Mouse (Mus musculus) lung, embryonic 15.5 days (tissue): Measurements from ENCODE around the gene Brf1. TPM values are rescaled to one million over a fixed set of nuclear protein-coding genes. Genes with fewer than 3 reads are reported as not detected.
A peak's percentile ranks its signal among the peaks of the same experiment; 100 is the strongest.

Source experiments
- ATAC-seq: fragments of 200-750 bp; cut with Nextera tagmentation; 2 replicates; pipeline ENCODE4 v1.8.0; 2017; ENCODE audit warnings: moderate number of reproducible peaks, borderline replicate concordance; ENCODE audit not compliant: low FRiP score, low TSS enrichment; ENCODE audit errors: extremely low read depth
- H3K27ac ChIP-seq: fragments of 300-500 bp; sonication (generic); 2 replicates; pipeline ENCODE4 v1.5.1; 2015; ENCODE audit warnings: moderate library complexity, mild to moderate bottlenecking, inconsistent platforms
- H3K27me3 ChIP-seq: fragments of 300-500 bp; sonication (generic); 2 replicates; pipeline ENCODE4 v1.6.1; 2015; ENCODE audit warnings: inconsistent platforms
- H3K36me3 ChIP-seq: fragments of 300-500 bp; sonication (generic); 2 replicates; pipeline ENCODE4 v1.6.1; 2015; ENCODE audit warnings: inconsistent platforms
- H3K4me1 ChIP-seq: fragments of 300-500 bp; sonication (generic); 2 replicates; pipeline ENCODE4 v1.6.1; 2015; ENCODE audit warnings: inconsistent platforms
- H3K4me2 ChIP-seq: fragments of 300-500 bp; sonication (generic); 2 replicates; pipeline ENCODE4 v1.6.1; 2015; ENCODE audit warnings: inconsistent platforms, mild to moderate bottlenecking, moderate library complexity
- H3K4me3 ChIP-seq: fragments of 300-500 bp; sonication (generic); 2 replicates; pipeline ENCODE4 v1.5.1; 2015; ENCODE audit warnings: mild to moderate bottlenecking, inconsistent platforms
- H3K9ac ChIP-seq: fragments of 300-500 bp; sonication (generic); 2 replicates; pipeline ENCODE4 v1.6.1; 2015; ENCODE audit warnings: inconsistent platforms
- H3K9me3 ChIP-seq: fragments of 300-500 bp; sonication (generic); 2 replicates; pipeline ENCODE4 v1.6.1; 2016; ENCODE audit warnings: inconsistent platforms
- whole genome bisulfite sequencing: fragments of 180-500 bp; shearing (Covaris S2); methylation state at CpG from one replicate; pipeline ENCODE4 v1.1.7; 2015; 5-methylcytosine and 5-hydroxymethylcytosine counted together
- polyA plus RNA-seq: library from polyadenylated mRNA; unstranded; fragments of >200 nt; fragmentation: Nextera tagmentation; extraction: Ambion mirVana; gene quantifications from 2 replicates; pipeline ENCODE4 v1.2.1, GENCODE M21; 2015

Gene Brf1
- polyA plus RNA-seq, 1 experiment from 2014 or later: 63.3 TPM

- no peaks in the 10 kb centered on the region for H3K36me3 ChIP-seq
- no peaks in the 10 kb centered on the region for H3K9me3 ChIP-seq
- 69% methylated on average over 11 of the region's 11 CpGs for WGBS
- no peak overlapping the region for H3K9ac ChIP-seq
- ATAC-seq: peak; percentile 8; the same call in 1 of the 2 replicates
- H3K4me3 ChIP-seq: no peak overlapping the region
- H3K4me2 ChIP-seq: no peak overlapping the region
- no peak overlapping the region for H3K27ac ChIP-seq
- H3K27me3 ChIP-seq: no peaks in the 10 kb centered on the region
- no peaks in the 10 kb centered on the region for H3K4me1 ChIP-seq
Observed at GRCm38 (mm10) chr12:113032296-113033250, 32.1 kb upstream of the Brf1 start.

GRCm38 (mm10) chr12:113031441-113031840 is 30.9 kb upstream of the Brf1 start:
- WGBS: 82% methylated on average over 6 of the region's 6 CpGs
- H3K4me3 ChIP-seq: no peak overlapping the region
- H3K9me3 ChIP-seq: no peaks in the 10 kb centered on the region
- no peak overlapping the region for H3K27ac ChIP-seq
- no peak overlapping the region for H3K9ac ChIP-seq
- H3K4me2 ChIP-seq: no peak overlapping the region
- H3K36me3 ChIP-seq: no peaks in the 10 kb centered on the region
- H3K4me1 ChIP-seq: no peaks in the 10 kb centered on the region
- no peaks in the 10 kb centered on the region for H3K27me3 ChIP-seq
- no peak for ATAC-seq

- WGBS: 81% methylated on average over 9 of the region's 9 CpGs
- no peak for ATAC-seq
- no peaks in the 10 kb centered on the region for H3K4me1 ChIP-seq
Observed at GRCm38 (mm10) chr12:113030993-113031392, 30.5 kb upstream of the Brf1 start.

GRCm38 (mm10) chr12:113030046-113030445 is 29.5 kb upstream of the Brf1 start:
- no peaks in the 10 kb centered on the region for H3K27me3 ChIP-seq
- no peak overlapping the region for H3K9ac ChIP-seq
- no peaks in the 10 kb centered on the region for H3K36me3 ChIP-seq
- H3K27ac ChIP-seq: no peak overlapping the region
- no peak overlapping the region for H3K4me2 ChIP-seq
- 40% methylated on average over 4 of the region's 4 CpGs for WGBS
- no peaks in the 10 kb centered on the region for H3K9me3 ChIP-seq
- ATAC-seq: no peak
- no peaks in the 10 kb centered on the region for H3K4me1 ChIP-seq
- H3K4me3 ChIP-seq: no peak overlapping the region

More at GRCm38 (mm10) chr12:113030993-113031392, 30.5 kb upstream of the Brf1 start:
- H3K9me3 ChIP-seq: no peaks in the 10 kb centered on the region
- no peak overlapping the region for H3K4me3 ChIP-seq
- H3K9ac ChIP-seq: no peak overlapping the region
- no peaks in the 10 kb centered on the region for H3K36me3 ChIP-seq
- H3K4me2 ChIP-seq: no peak overlapping the region
- H3K27ac ChIP-seq: no peak overlapping the region
- no peaks in the 10 kb centered on the region for H3K27me3 ChIP-seq

GRCm38 (mm10) chr12:113028898-113029297 is 28.4 kb upstream of the Brf1 start:
- no peaks in the 10 kb centered on the region for H3K36me3 ChIP-seq
- H3K27me3 ChIP-seq: no peaks in the 10 kb centered on the region
- H3K4me2 ChIP-seq: no peak overlapping the region
- WGBS: 76% methylated on average over 9 of the region's 9 CpGs
- no peak overlapping the region for H3K27ac ChIP-seq
- H3K4me1 ChIP-seq: no peaks in the 10 kb centered on the region
- H3K4me3 ChIP-seq: no peak overlapping the region
- ATAC-seq: no peak
- no peak overlapping the region for H3K9ac ChIP-seq
- no peaks in the 10 kb centered on the region for H3K9me3 ChIP-seq

GRCm38 (mm10) chr12:113028067-113028466 is 27.6 kb upstream of the Brf1 start:
- Histone ChIP-seq H3K27me3 (no peaks in the 10 kb centered on the region), H3K4me3 (no peak overlapping the region), H3K27ac (no peak overlapping the region), H3K4me2 (no peak overlapping the region), H3K4me1 (no peaks in the 10 kb centered on the region), H3K9me3 (no peaks in the 10 kb centered on the region), H3K36me3 (no peaks in the 10 kb centered on the region), H3K9ac (no peak overlapping the region)
- ATAC-seq: 0 out of 2 replicates have a peak, but pooled peaks have one; percentile 16
- 73% methylated on average over 5 of the region's 5 CpGs for WGBS

- 81% methylated on average over 2 of the region's 2 CpGs for WGBS
- H3K27ac ChIP-seq: no peak overlapping the region
Observed at GRCm38 (mm10) chr12:113027495-113027894, 27.0 kb upstream of the Brf1 start.

GRCm38 (mm10) chr12:113026557-113026956 is 26.1 kb upstream of the Brf1 start:
- H3K36me3 ChIP-seq: no peaks in the 10 kb centered on the region
- no peaks in the 10 kb centered on the region for H3K27me3 ChIP-seq
- H3K9me3 ChIP-seq: no peaks in the 10 kb centered on the region
- whole genome bisulfite sequencing: 100% methylated on average over 1 of the region's 1 CpGs
- no peak overlapping the region for H3K4me3 ChIP-seq
- H3K4me2 ChIP-seq: no peak overlapping the region
- no peaks in the 10 kb centered on the region for H3K4me1 ChIP-seq
- ATAC-seq: no peak
- no peak overlapping the region for H3K27ac ChIP-seq
- H3K9ac ChIP-seq: no peak overlapping the region

More at GRCm38 (mm10) chr12:113027495-113027894, 27.0 kb upstream of the Brf1 start:
- Histone ChIP-seq H3K9ac (no peak overlapping the region), H3K36me3 (no peaks in the 10 kb centered on the region), H3K4me3 (no peak overlapping the region), H3K4me2 (no peak overlapping the region), H3K27me3 (no peaks in the 10 kb centered on the region), H3K9me3 (no peaks in the 10 kb centered on the region), H3K4me1 (no peaks in the 10 kb centered on the region)
- no peak for ATAC-seq

- no peak overlapping the region for H3K4me3 ChIP-seq
- WGBS: 75% methylated on average over 4 of the region's 4 CpGs
- H3K27ac ChIP-seq: no peak overlapping the region
Observed at GRCm38 (mm10) chr12:113023082-113023481, 22.6 kb upstream of the Brf1 start.

GRCm38 (mm10) chr12:113021488-113021887 is 21.0 kb upstream of the Brf1 start:
- Histone ChIP-seq H3K9ac (no peak overlapping the region), H3K4me3 (no peak overlapping the region), H3K4me2 (no peak overlapping the region), H3K27ac (no peak overlapping the region), H3K9me3 (no peaks in the 10 kb centered on the region), H3K27me3 (no peaks in the 10 kb centered on the region), H3K4me1 (no peaks in the 10 kb centered on the region), H3K36me3 (0 out of 2 replicates have a peak, but pooled peaks cover 5% of the 10 kb centered on the region)
- ATAC-seq: no peak

More at GRCm38 (mm10) chr12:113023082-113023481, 22.6 kb upstream of the Brf1 start:
- Histone ChIP-seq H3K9me3 (no peaks in the 10 kb centered on the region), H3K4me1 (no peaks in the 10 kb centered on the region), H3K9ac (no peak overlapping the region), H3K4me2 (no peak overlapping the region), H3K27me3 (no peaks in the 10 kb centered on the region), H3K36me3 (0 out of 2 replicates have a peak, but pooled peaks cover 5% of the 10 kb centered on the region)
- ATAC-seq: no peak

- Histone ChIP-seq H3K9ac (no peak overlapping the region), H3K9me3 (no peaks in the 10 kb centered on the region), H3K36me3 (0 out of 2 replicates have a peak, but pooled peaks cover 5% of the 10 kb centered on the region), H3K27ac (no peak overlapping the region), H3K4me3 (no peak overlapping the region), H3K4me2 (no peak overlapping the region), H3K4me1 (peaks cover 7% of the 10 kb centered on the region), H3K27me3 (no peaks in the 10 kb centered on the region)
- WGBS: 82% methylated on average over 4 of the region's 4 CpGs
- no peak for ATAC-seq
Observed at GRCm38 (mm10) chr12:113018763-113019162, 18.3 kb upstream of the Brf1 start.

GRCm38 (mm10) chr12:113017429-113017984 is 17.0 kb upstream of the Brf1 start:
- H3K36me3 ChIP-seq: 0 out of 2 replicates have a peak, but pooled peaks cover 5% of the 10 kb centered on the region
- H3K4me1 ChIP-seq: peaks cover 19% of the 10 kb centered on the region
- 71% methylated on average over 9 of the region's 9 CpGs for WGBS
- no peak for ATAC-seq
- H3K4me3 ChIP-seq: no peak overlapping the region
- no peak overlapping the region for H3K4me2 ChIP-seq
- H3K9ac ChIP-seq: no peak overlapping the region
- H3K27me3 ChIP-seq: no peaks in the 10 kb centered on the region
- no peaks in the 10 kb centered on the region for H3K9me3 ChIP-seq
- H3K27ac ChIP-seq: no peak overlapping the region
